Mouse (Mus musculus) ovary, postnatal 10 days (tissue): ENCODE measurements around the gene Slc7a14.

Experiments
- DNase-seq: peaks from one replicate; pipeline ENCODE4 v3.0.0; 2022; ENCODE audit warnings: low spot score

The Slc7a14 gene

GRCm38 (mm10) chr3:31209001-31209400 is 101.2 kb downstream of the Slc7a14 start:
- no peak for DNase-seq

GRCm38 (mm10) chr3:31208458-31208994 is 101.7 kb downstream of the Slc7a14 start:
- DNase-seq = no peak

- DNase-seq = no peak
These were observed 102.1 kb downstream of the Slc7a14 start for GRCm38 (mm10) chr3:31208046-31208445.

GRCm38 (mm10) chr3:31205167-31205566 is 105.0 kb downstream of the Slc7a14 start:
- no peak for DNase-seq

GRCm38 (mm10) chr3:31203947-31204346 is 106.2 kb downstream of the Slc7a14 start:
- no peak for DNase-seq

- DNase-seq = no peak
These were observed 110.9 kb downstream of the Slc7a14 start for GRCm38 (mm10) chr3:31199162-31199877.

GRCm38 (mm10) chr3:31191402-31191801 is 118.8 kb downstream of the Slc7a14 start:
- no peak for DNase-seq

- no peak for DNase-seq
These were observed 119.8 kb downstream of the Slc7a14 start for GRCm38 (mm10) chr3:31190342-31190741.

- no peak for DNase-seq
These were observed 143.8 kb downstream of the Slc7a14 start for GRCm38 (mm10) chr3:31166365-31166871.

- DNase-seq = no peak
These were observed 144.4 kb downstream of the Slc7a14 start for GRCm38 (mm10) chr3:31165803-31166202.

GRCm38 (mm10) chr3:31162860-31163259 is 147.3 kb downstream of the Slc7a14 start:
- DNase-seq = no peak

GRCm38 (mm10) chr3:31161336-31161735 is 148.8 kb downstream of the Slc7a14 start:
- no peak for DNase-seq

- DNase-seq = no peak
These were observed 150.1 kb downstream of the Slc7a14 start for GRCm38 (mm10) chr3:31160046-31160445.

GRCm38 (mm10) chr3:31157776-31158175 is 152.4 kb downstream of the Slc7a14 start:
- no peak for DNase-seq

- DNase-seq = no peak
These were observed 154.1 kb downstream of the Slc7a14 start for GRCm38 (mm10) chr3:31156126-31156525.
